Mouse (Mus musculus): Measurements from ENCODE around the gene Gm6509.
"Not testable (repeated sequence)": the region's sequence is repeated elsewhere in the genome, so short reads cannot be mapped to it uniquely, and the experiment has no call there.

Gene Gm6509

DNA sequence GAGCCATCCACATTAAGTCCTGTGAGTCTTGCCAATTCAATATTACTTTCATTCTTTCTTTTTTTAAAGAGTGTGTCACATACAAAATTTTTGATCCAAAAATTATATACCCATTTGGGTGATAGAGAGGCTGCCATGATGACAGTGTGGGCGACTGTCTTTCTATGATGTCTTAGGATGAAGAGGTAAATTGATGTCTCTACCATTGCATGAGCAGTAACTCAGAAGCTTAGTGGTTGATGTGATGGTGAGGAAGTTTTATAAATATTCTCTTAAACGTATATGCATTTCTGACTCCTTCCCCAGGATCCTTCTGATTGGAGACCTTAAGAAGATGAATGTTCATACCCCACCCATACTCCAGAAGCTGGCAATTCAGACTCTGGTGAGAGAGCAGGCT is at the start of gene Gm6509:
Gm6509 (plus strand) TSS at position 301 of the 400 bp plus-strand sequence.
- not testable (repeated sequence) for DNase-seq

DNA sequence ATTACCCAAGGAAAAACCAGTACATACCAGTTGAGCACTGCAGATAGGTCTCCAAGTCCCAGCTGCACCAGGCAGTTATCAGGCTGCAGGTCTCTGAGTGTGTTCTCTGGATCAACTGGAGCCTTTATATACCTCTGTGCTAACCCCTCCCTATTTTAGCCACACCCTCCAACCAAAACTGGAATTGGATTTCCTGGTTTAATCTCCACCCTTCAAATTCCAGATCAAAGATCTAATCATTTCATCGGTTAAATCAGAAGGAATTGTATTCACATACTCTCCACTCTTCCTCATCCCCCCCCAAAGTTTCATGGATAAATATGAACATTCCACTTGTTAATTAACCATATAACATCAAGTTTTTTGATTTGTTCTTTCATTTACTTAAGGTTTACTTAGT is 7.5 kb upstream of the Gm6509 start, which contains the start of gene Gm3147:
Gm3147 (minus strand) TSS at position 101 of the 400 bp plus-strand sequence.
- not testable (repeated sequence) for DNase-seq

DNA sequence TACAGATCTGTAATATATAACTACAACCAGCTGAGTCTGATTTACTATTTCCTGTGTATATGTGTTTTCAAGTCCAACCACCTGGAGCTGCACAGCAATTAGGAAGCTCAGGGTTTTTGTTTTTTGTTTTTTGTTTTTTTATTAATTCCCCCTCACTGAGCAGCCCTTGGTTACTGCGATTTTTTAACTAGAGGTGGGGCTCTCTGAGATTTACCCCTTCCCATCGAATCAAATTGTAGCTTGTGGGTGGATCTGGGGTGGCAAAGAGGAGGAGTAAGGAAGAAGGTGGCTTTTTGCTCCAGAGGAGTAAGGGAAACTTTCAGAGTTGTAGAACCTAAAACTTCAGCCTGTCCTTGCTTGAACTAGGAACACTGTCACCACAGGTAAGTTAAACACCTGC is 24.3 kb downstream of the Gm6509 start, which contains the start of gene Gm6205:
Gm6205 (plus strand) TSS at position 301 of the 400 bp plus-strand sequence.
- DNase-seq: not testable (repeated sequence)
